Mouse (Mus musculus) liver, adult 2 months (tissue): ENCODE data around the gene Cry2.

Experiments
- CTCF ChIP-seq: fragments of 200-500 bp; IDR thresholded peaks from 2 replicates; pipeline ENCODE4 v1.5.1; 2011; ENCODE audit warnings: low read depth, low read length, control low read depth
- POLR2A ChIP-seq: fragments of 200-500 bp; IDR thresholded peaks from 2 replicates; pipeline ENCODE4 v1.6.1; 2011; ENCODE audit warnings: low read length, control low read depth; ENCODE audit not compliant: insufficient read depth; ENCODE audit errors: extremely low read depth

DNA sequence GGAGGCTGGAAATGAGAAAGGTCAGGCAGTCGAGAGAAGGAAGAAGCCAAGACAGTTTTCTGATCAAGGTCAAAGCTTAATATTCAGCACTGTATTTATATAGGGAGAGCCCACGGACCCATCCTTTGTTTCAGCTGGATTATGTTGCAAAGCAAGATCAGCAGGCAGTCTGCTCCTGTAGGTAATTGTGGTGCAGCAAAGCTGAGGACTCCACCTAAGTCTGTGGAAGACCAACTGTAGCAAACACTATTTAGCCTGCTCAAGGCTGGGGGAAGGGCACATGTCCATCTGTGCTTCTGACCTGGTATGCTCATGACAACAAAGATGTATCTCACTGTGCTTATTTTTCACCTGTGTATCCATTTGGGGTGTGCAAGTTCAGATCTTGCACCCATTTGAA is 41.9 kb upstream of the Cry2 start:
- TF ChIP-seq CTCF: no peak
- no peak for TF ChIP-seq POLR2A
